Mouse (Mus musculus) c-Kit-positive CD71-positive TER-119-positive erythroid progenitor cells, embryonic 14.5 days (primary cell): ENCODE results near the gene Gmppb.
A peak's percentile ranks its signal among the peaks of the same experiment; 100 is the strongest.
"Not testable (repeated sequence)": the region's sequence is repeated elsewhere in the genome, so short reads cannot be mapped to it uniquely, and the experiment has no call there.

Experiments used
- DNase-seq: peaks from one replicate; pipeline ENCODE4 v3.0.0-alpha.2; 2013; ENCODE audit warnings: low spot score

Gmppb gene

GRCm38 (mm10) chr9:108049016-108049455, at the start of gene Gmppb:
Gmppb (plus strand) TSS chr9:108049242.
- DNase-seq: peak; percentile 97

- peak; percentile 100 for DNase-seq
Measured at GRCm38 (mm10) chr9:108001922-108002770, 46.9 kb upstream of the Gmppb start, which contains the start of gene Ip6k1. Ip6k1 (plus strand) TSS chr9:108002501.

- DNase-seq: peak; percentile 38
Measured at GRCm38 (mm10) chr9:108002778-108003530, 46.1 kb upstream of the Gmppb start.

GRCm38 (mm10) chr9:108003531-108003890, 45.5 kb upstream of the Gmppb start:
- no peak for DNase-seq

- no peak for DNase-seq
Measured at GRCm38 (mm10) chr9:108008041-108008440, 41.0 kb upstream of the Gmppb start.

- no peak for DNase-seq
Measured at GRCm38 (mm10) chr9:108010385-108010784, 38.7 kb upstream of the Gmppb start.

- not testable (repeated sequence) for DNase-seq
Measured at GRCm38 (mm10) chr9:108013577-108013976, 35.5 kb upstream of the Gmppb start.

- no peak for DNase-seq
Measured at GRCm38 (mm10) chr9:108017127-108017526, 31.9 kb upstream of the Gmppb start.

- DNase-seq: no peak
Measured at GRCm38 (mm10) chr9:108020741-108021140, 28.3 kb upstream of the Gmppb start.

- DNase-seq: no peak
Measured at GRCm38 (mm10) chr9:108023216-108023615, 25.8 kb upstream of the Gmppb start.

- DNase-seq: no peak
Measured at GRCm38 (mm10) chr9:108026584-108026983, 22.5 kb upstream of the Gmppb start.

GRCm38 (mm10) chr9:108027867-108028266, 21.2 kb upstream of the Gmppb start:
- DNase-seq: no peak

GRCm38 (mm10) chr9:108032126-108032525, 16.9 kb upstream of the Gmppb start:
- DNase-seq: no peak

GRCm38 (mm10) chr9:108035331-108036156, 13.5 kb upstream of the Gmppb start:
- DNase-seq: no peak

GRCm38 (mm10) chr9:108044751-108045492, 4.1 kb upstream of the Gmppb start:
- no peak for DNase-seq

GRCm38 (mm10) chr9:108046582-108046981, 2.5 kb upstream of the Gmppb start:
- DNase-seq: no peak

GRCm38 (mm10) chr9:108047601-108048565, 1.2 kb upstream of the Gmppb start:
- DNase-seq: peak; percentile 62

GRCm38 (mm10) chr9:108048566-108048955, 481 bp upstream of the Gmppb start:
- peak; percentile 57 for DNase-seq

- DNase-seq: no peak
Measured at GRCm38 (mm10) chr9:108049561-108050251, 664 bp downstream of the Gmppb start.
